Mouse (Mus musculus) right cerebral cortex, postnatal 14 days (tissue): Measurements from ENCODE around the gene Spef2.

Experiments
- DNase-seq: peaks from one replicate; pipeline ENCODE4 v3.0.0; 2022

Gene Spef2

DNA sequence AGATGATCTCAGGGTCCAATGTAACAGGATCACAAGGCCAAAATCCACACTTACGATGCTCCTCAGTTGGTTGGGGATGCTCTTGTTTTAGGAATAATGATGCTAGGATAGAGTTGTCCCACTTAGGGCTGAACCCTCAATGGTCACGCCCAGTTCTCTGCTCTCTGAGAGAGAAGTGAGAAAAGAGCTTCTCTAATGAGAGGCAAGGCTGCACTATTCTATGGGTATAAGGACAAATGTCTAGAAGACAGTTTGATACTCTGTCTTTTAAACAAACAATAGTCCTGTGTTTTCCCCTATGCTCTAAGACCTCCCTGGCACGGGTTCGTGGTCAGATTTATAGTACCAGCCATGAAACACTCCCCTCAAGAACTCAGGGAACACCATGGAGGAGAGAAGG, 218.6 kb downstream of the Spef2 start, which contains the start of gene Il7r:
TSS of gene Il7r (minus strand) at position 101 of the 400 bp plus-strand sequence.
- no peak for DNase-seq

DNA sequence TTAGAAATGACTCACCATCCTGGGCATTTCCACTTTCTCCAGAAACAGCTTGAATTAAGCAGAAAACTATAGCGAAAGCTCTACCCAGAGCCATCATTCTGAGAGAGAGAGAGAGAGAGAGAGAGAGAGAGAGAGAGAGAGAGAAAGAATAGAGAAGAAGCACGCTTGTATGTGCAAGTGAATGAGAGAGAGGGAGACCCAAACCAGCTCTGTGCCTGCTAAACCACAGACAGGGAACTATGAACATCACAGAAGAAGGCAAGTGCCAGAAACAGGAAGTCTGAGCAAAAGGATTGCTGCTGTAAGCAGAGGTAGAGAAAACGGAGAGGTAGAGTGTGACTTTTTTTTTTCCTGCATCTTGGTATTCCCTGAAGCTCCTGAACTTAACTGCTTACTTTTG, 219.0 kb downstream of the Spef2 start:
- no peak for DNase-seq
